Mouse (Mus musculus): ENCODE results near the gene Usp50. TPM values are rescaled to one million over a fixed set of nuclear protein-coding genes. Genes with fewer than 3 reads are reported as not detected.

Usp50 gene
- total and polyA plus RNA-seq, 3 experiments, result 0.37 to 3.2 (median 0.89) TPM

- in situ Hi-C loops (cut with MboI; ENCODE audit: low pct_ligation_motif_present, low pct_unique_long_range_greater_than_20kb, low sequenced_read_pairs), result no loop called here
- H3K36me3 ChIP-seq (replicated peaks in 1 of 2; ENCODE audit: control insufficient read depth in 1 of 2, insufficient read depth in 1 of 2, low read length in 1 of 2), result peaks cover 17 to 58% of the 10 kb centered on the region in 2 experiments
- DNase-seq (ENCODE audit: extremely low read depth), result no peak
Measured at GRCm38 (mm10) chr2:126801980-126802379, 18.7 kb upstream of the Usp50 start.

GRCm38 (mm10) chr2:126798455-126798854 lies 15.2 kb upstream of the Usp50 start:
- Histone ChIP-seq H3K4me3 (replicated peaks in 1 of 3; ENCODE audit: low read depth in 2 of 3, low read length in 2 of 3, poor library complexity in 1 of 3) (no peak overlapping the region), H3K36me3 (replicated peaks in 1 of 2; ENCODE audit: control insufficient read depth in 1 of 2, insufficient read depth in 1 of 2, low read length in 1 of 2) (peaks cover 22 to 72% of the 10 kb centered on the region in 2 experiments), H3K4me1 (ENCODE audit: control insufficient read depth in 1 of 2, insufficient read depth in 2 of 2) (no peaks in the 10 kb centered on the region), H3K27ac (ENCODE audit: insufficient read depth, low read depth) (no peak overlapping the region), H3K9me3 (replicated peaks; ENCODE audit: low read length) (no peaks in the 10 kb centered on the region), H3K27me3 (replicated peaks) (no peaks in the 10 kb centered on the region), H3K79me2 (replicated peaks; ENCODE audit: control insufficient read depth, extremely low read depth, insufficient read depth, poor library complexity, severe bottlenecking) (no peaks in the 10 kb centered on the region), H3K9ac (ENCODE audit: insufficient read depth, low read depth) (no peak overlapping the region), H3K4me2 (ENCODE audit: insufficient read depth, low read depth, poor library complexity, severe bottlenecking) (no peak overlapping the region)
- dilution Hi-C loops (cut with MboI; ENCODE audit: extremely low pct_ligation_motif_present, extremely low pct_unique_long_range_greater_than_20kb, low sequenced_read_pairs) (no loop called here), in situ Hi-C loops (cut with MboI; ENCODE audit: low pct_ligation_motif_present, low pct_unique_long_range_greater_than_20kb, low sequenced_read_pairs) (no loop called here)
- TF ChIP-seq HCFC1 (IDR thresholded peaks at IDR 0.05; ENCODE audit: low read depth, low read length) (no peak), PAX5 (IDR thresholded peaks at IDR 0.05; ENCODE audit: low read length) (no peak), NELFE (IDR thresholded peaks at IDR 0.05; ENCODE audit: low read depth, low read length) (no peak), ETS1 (conservative IDR thresholded peaks at IDR 0.05; ENCODE audit: low read depth, low read length) (no peak), USF2 (conservative IDR thresholded peaks at IDR 0.05; ENCODE audit: low read depth, low read length) (no peak), RCOR1 (conservative IDR thresholded peaks at IDR 0.05; ENCODE audit: low read depth, low read length) (no peak), CHD1 (IDR thresholded peaks at IDR 0.05; ENCODE audit: low read depth, low read length) (no peak), TCF12 (IDR thresholded peaks at IDR 0.05; ENCODE audit: low read depth, low read length) (no peak), JUN (IDR thresholded peaks at IDR 0.05; ENCODE audit: insufficient read depth, low read depth, low read length) (no peak), ZC3H11A (IDR thresholded peaks at IDR 0.05; ENCODE audit: low read depth, low read length) (no peak), NRF1 (IDR thresholded peaks at IDR 0.05; ENCODE audit: low read depth, low read length) (no peak), UBTF (IDR thresholded peaks at IDR 0.05; ENCODE audit: low read depth, low read length) (no peak), SIN3A (IDR thresholded peaks at IDR 0.05; ENCODE audit: low read length) (no peak)
- no peak for DNase-seq (ENCODE audit: extremely low read depth)

More at GRCm38 (mm10) chr2:126801980-126802379, 18.7 kb upstream of the Usp50 start:
- Histone ChIP-seq H3K4me2 (ENCODE audit: insufficient read depth, low read depth, poor library complexity, severe bottlenecking) (no peak overlapping the region), H3K9ac (ENCODE audit: insufficient read depth, low read depth) (no peak overlapping the region), H3K9me3 (replicated peaks; ENCODE audit: low read length) (no peaks in the 10 kb centered on the region), H3K27me3 (replicated peaks) (no peaks in the 10 kb centered on the region), H3K4me1 (ENCODE audit: control insufficient read depth in 1 of 2, insufficient read depth in 2 of 2) (no peaks in the 10 kb centered on the region), H3K4me3 (replicated peaks in 1 of 3; ENCODE audit: low read depth in 2 of 3, low read length in 2 of 3, poor library complexity in 1 of 3) (no peak overlapping the region), H3K79me2 (replicated peaks; ENCODE audit: control insufficient read depth, extremely low read depth, insufficient read depth, poor library complexity, severe bottlenecking) (no peaks in the 10 kb centered on the region), H3K27ac (ENCODE audit: insufficient read depth, low read depth) (no peak overlapping the region)
- dilution Hi-C loops (cut with MboI; ENCODE audit: extremely low pct_ligation_motif_present, extremely low pct_unique_long_range_greater_than_20kb, low sequenced_read_pairs), result no loop called here
- no peak for TF ChIP-seq TCF12 (IDR thresholded peaks at IDR 0.05; ENCODE audit: low read depth, low read length)
- no peak for TF ChIP-seq RCOR1 (conservative IDR thresholded peaks at IDR 0.05; ENCODE audit: low read depth, low read length)
- no peak for TF ChIP-seq JUN (IDR thresholded peaks at IDR 0.05; ENCODE audit: insufficient read depth, low read depth, low read length)
- no peak for TF ChIP-seq CHD2 (IDR thresholded peaks at IDR 0.05; ENCODE audit: low read length)
- TF ChIP-seq MAZ (IDR thresholded peaks at IDR 0.05; ENCODE audit: low read depth, low read length), result no peak
- TF ChIP-seq UBTF (IDR thresholded peaks at IDR 0.05; ENCODE audit: low read depth, low read length), result no peak
- no peak for TF ChIP-seq MAX (IDR thresholded peaks at IDR 0.05; ENCODE audit: low read length)
- no peak for TF ChIP-seq TBP (conservative IDR thresholded peaks at IDR 0.05; ENCODE audit: low read depth, low read length)
- TF ChIP-seq MXI1 (IDR thresholded peaks at IDR 0.05; ENCODE audit: low read depth, low read length), result no peak
- TF ChIP-seq CHD1 (IDR thresholded peaks at IDR 0.05; ENCODE audit: low read depth, low read length), result no peak
- TF ChIP-seq USF2 (conservative IDR thresholded peaks at IDR 0.05; ENCODE audit: low read depth, low read length), result no peak
- TF ChIP-seq JUND (conservative IDR thresholded peaks at IDR 0.05; ENCODE audit: low read depth, low read length), result no peak
